Mouse (Mus musculus): ENCODE measurements at regions not wholly inside any gene's neighbourhood (a gene's known extent, or its start where the extent isn't known, plus 50 kb on each side); places are given as distances from the start of the nearest gene placed in this dataset.

DNA sequence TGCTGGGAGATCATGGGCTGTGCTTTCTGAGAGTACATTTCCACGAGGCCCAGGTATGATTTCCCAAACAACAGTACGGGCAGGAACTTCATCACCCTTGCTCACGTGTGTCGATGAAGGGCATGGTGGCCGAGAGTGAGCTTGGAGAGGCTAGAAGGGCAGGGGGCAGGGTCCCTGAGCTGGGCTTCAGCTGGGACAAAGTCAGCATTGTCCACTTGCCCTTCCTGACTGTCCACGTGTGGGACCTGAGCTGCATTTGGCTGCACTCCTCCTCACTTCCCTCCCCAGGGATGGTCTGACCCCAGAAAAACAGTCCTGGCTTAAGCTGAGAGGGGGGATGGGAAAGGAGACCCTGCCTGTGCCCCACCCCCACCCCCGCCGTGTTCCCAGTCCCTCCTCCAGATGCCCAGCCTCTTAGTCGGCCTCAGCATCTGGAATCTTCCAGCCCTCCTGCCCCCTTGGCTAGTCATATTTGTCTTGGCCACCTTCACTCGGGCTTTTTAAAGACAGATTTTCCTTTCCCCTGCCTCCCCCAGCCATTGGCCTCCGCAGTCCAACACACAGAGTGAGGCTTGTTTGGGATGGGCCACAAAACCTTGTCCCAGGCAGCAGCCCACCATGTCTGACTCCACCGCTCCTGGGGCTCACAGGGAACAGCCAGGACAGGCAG, 58.6 kb downstream of the Isg20 start:
- H3K27ac ChIP-seq (ENCODE audit: low read depth, low read length), result no peak overlapping the region
- WGBS, result 70% methylated on average over 12 of the region's 12 CpGs
- DNase-seq (ENCODE audit: low spot score), result no peak

DNA sequence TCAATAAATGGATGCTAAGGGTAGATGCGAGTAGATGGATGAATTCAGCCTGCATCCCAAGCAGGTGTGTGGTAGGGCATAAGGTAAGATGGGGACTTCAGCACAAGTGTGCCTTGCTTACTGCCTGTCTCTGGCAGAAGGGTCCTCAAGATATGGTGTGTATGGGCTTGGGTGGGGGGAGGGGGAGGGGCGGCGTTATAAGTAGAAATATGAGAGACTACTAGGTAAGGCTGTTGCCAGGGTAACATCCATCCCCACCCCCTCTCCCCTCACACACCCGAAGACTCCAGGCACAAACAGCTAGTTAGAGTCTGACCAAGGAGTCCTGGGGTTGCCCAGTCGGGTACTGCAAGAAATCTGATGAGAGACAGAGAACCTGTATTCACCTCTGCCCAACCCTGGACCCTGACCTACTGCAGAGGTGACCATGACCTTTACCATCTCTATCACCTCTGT, 63.5 kb upstream of the Acan start:
- H3K9me3 ChIP-seq (replicated peaks; ENCODE audit: control insufficient read depth, low read length), result no peaks in the 10 kb centered on the region
- DNase-seq (ENCODE audit: low spot score) (no peak), ATAC-seq (peak; percentile 57; the same call in 1 of the 2 replicates)
- H3K4me1 ChIP-seq (ENCODE audit: control insufficient read depth, insufficient read depth, low read length), result no peaks in the 10 kb centered on the region
- H3K9ac ChIP-seq (ENCODE audit: low read length), result peak overlapping the region; percentile 64; the same call in 1 of the 2 replicates
- H3K27ac ChIP-seq (ENCODE audit: low read depth, low read length), result no peak overlapping the region
- peak overlapping the region; percentile 37 for H3K4me3 ChIP-seq (ENCODE audit: low read depth, low read length)
- 30% methylated on average over 5 of the region's 5 CpGs for whole genome bisulfite sequencing
- no peaks in the 10 kb centered on the region for H3K36me3 ChIP-seq (ENCODE audit: control insufficient read depth, insufficient read depth, low read length)
- H3K4me2 ChIP-seq (ENCODE audit: low read length), result peak overlapping the region; percentile 86
- H3K27me3 ChIP-seq (replicated peaks; ENCODE audit: control insufficient read depth, insufficient read depth, low read length), result no peaks in the 10 kb centered on the region

More for the DNA sequence above, 58.6 kb downstream of the Isg20 start:
- no peaks in the 10 kb centered on the region for H3K27me3 ChIP-seq (replicated peaks; ENCODE audit: control insufficient read depth, insufficient read depth, low read length)
- H3K4me3 ChIP-seq (ENCODE audit: low read depth, low read length), result no peak overlapping the region
- no peaks in the 10 kb centered on the region for H3K4me1 ChIP-seq (ENCODE audit: control insufficient read depth, insufficient read depth, low read length)
- H3K36me3 ChIP-seq (ENCODE audit: control insufficient read depth, insufficient read depth, low read length), result no peaks in the 10 kb centered on the region
- no peak overlapping the region for H3K4me2 ChIP-seq (ENCODE audit: low read length)
- no peaks in the 10 kb centered on the region for H3K9me3 ChIP-seq (replicated peaks; ENCODE audit: control insufficient read depth, low read length)
- ATAC-seq, result no peak
- H3K9ac ChIP-seq (ENCODE audit: low read length), result no peak overlapping the region

- no peaks in the 10 kb centered on the region for H3K27me3 ChIP-seq (replicated peaks; ENCODE audit: control insufficient read depth, insufficient read depth, low read length)
- no peaks in the 10 kb centered on the region for H3K36me3 ChIP-seq (ENCODE audit: control insufficient read depth, insufficient read depth, low read length)
- H3K4me2 ChIP-seq (ENCODE audit: low read length), result peak overlapping the region; percentile 86
- no peaks in the 10 kb centered on the region for H3K4me1 ChIP-seq (ENCODE audit: control insufficient read depth, insufficient read depth, low read length)
- ATAC-seq, result peak; percentile 58; the same call in 1 of the 2 replicates
- H3K9ac ChIP-seq (ENCODE audit: low read length), result peak overlapping the region; percentile 64
- H3K4me3 ChIP-seq (ENCODE audit: low read depth, low read length), result peak overlapping the region; percentile 37
- H3K27ac ChIP-seq (ENCODE audit: low read depth, low read length), result no peak overlapping the region
- no peaks in the 10 kb centered on the region for H3K9me3 ChIP-seq (replicated peaks; ENCODE audit: control insufficient read depth, low read length)
- peak; percentile 58 for DNase-seq (ENCODE audit: low spot score)
- WGBS, result 3% methylated on average over 27 of the region's 27 CpGs
These were observed 62.8 kb upstream of the Acan start for GRCm38 (mm10) chr7:78990302-78991038.

DNA sequence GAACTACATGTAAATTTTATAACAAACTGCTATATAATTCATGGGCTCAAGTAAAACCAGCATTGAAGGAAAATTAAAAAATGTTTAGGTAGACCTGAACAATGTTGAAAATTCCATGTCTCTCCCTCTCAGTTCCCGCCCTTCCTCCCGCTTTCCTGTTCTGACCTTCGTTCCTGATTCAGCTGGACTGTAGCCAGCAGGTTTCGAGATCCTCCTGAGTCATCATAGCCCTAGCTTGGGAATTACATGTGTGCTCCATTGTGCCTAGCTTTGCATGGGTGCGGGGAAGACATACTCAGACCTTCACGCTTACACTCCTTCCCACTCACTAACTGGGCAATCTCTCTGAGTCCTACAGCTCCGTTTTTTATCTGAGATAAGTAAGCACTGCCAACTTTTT, 60.3 kb upstream of the Acan start:
- Histone ChIP-seq H3K27ac (ENCODE audit: low read depth, low read length) (no peak overlapping the region), H3K9ac (ENCODE audit: low read length) (no peak overlapping the region), H3K4me3 (ENCODE audit: low read depth, low read length) (no peak overlapping the region), H3K9me3 (replicated peaks; ENCODE audit: control insufficient read depth, low read length) (no peaks in the 10 kb centered on the region), H3K4me2 (ENCODE audit: low read length) (no peak overlapping the region), H3K4me1 (ENCODE audit: control insufficient read depth, insufficient read depth, low read length) (no peaks in the 10 kb centered on the region), H3K27me3 (replicated peaks; ENCODE audit: control insufficient read depth, insufficient read depth, low read length) (no peaks in the 10 kb centered on the region), H3K36me3 (ENCODE audit: control insufficient read depth, insufficient read depth, low read length) (no peaks in the 10 kb centered on the region)
- DNase-seq (ENCODE audit: low spot score) (no peak), ATAC-seq (no peak)
- WGBS, result 83% methylated on average over 7 of the region's 7 CpGs

DNA sequence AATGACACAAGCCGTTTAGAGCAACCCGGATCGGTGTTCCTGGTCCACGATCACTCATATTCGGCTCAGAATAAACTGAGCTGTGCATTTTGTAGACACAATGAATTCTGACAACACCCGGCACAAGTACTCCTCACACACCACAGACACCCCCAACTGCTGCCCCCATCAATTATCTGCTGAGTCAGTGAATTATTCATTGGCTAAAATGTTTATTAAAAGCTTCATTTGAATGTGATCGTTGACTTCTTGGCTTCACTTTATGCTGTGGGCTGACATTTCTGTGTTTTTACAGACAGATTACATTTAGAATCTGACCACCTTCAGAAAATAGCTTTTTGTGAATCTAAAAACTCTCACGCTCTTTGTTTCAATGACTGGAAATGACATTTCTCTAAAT, 59.1 kb upstream of the Acan start:
- 90% methylated on average over 8 of the region's 8 CpGs for WGBS
- ATAC-seq, result no peak

GRCm38 (mm10) chr7:78995034-78995433, 58.2 kb upstream of the Acan start:
- no peak for ATAC-seq
- H3K4me2 ChIP-seq (ENCODE audit: low read length), result no peak overlapping the region

More for the DNA sequence above, 59.1 kb upstream of the Acan start:
- H3K27me3 ChIP-seq (replicated peaks; ENCODE audit: control insufficient read depth, insufficient read depth, low read length), result no peaks in the 10 kb centered on the region
- H3K4me3 ChIP-seq (ENCODE audit: low read depth, low read length), result no peak overlapping the region
- no peak for DNase-seq (ENCODE audit: low spot score)
- H3K9ac ChIP-seq (ENCODE audit: low read length), result no peak overlapping the region
- no peak overlapping the region for H3K4me2 ChIP-seq (ENCODE audit: low read length)
- no peaks in the 10 kb centered on the region for H3K9me3 ChIP-seq (replicated peaks; ENCODE audit: control insufficient read depth, low read length)
- H3K27ac ChIP-seq (ENCODE audit: low read depth, low read length), result no peak overlapping the region
- H3K36me3 ChIP-seq (ENCODE audit: control insufficient read depth, insufficient read depth, low read length), result no peaks in the 10 kb centered on the region
- no peaks in the 10 kb centered on the region for H3K4me1 ChIP-seq (ENCODE audit: control insufficient read depth, insufficient read depth, low read length)

GRCm38 (mm10) chr7:78995820-78996219, 57.5 kb upstream of the Acan start:
- Histone ChIP-seq H3K4me1 (ENCODE audit: control insufficient read depth, insufficient read depth, low read length) (no peaks in the 10 kb centered on the region), H3K27ac (ENCODE audit: low read depth, low read length) (no peak overlapping the region), H3K27me3 (replicated peaks; ENCODE audit: control insufficient read depth, insufficient read depth, low read length) (no peaks in the 10 kb centered on the region), H3K9ac (ENCODE audit: low read length) (no peak overlapping the region), H3K9me3 (replicated peaks; ENCODE audit: control insufficient read depth, low read length) (no peaks in the 10 kb centered on the region), H3K4me2 (ENCODE audit: low read length) (no peak overlapping the region), H3K4me3 (ENCODE audit: low read depth, low read length) (no peak overlapping the region), H3K36me3 (ENCODE audit: control insufficient read depth, insufficient read depth, low read length) (no peaks in the 10 kb centered on the region)
- DNase-seq (ENCODE audit: low spot score), result no peak
- 86% methylated on average over 4 of the region's 4 CpGs for WGBS
- ATAC-seq, result no peak

More at GRCm38 (mm10) chr7:78995034-78995433, 58.2 kb upstream of the Acan start:
- Histone ChIP-seq H3K9ac (ENCODE audit: low read length) (no peak overlapping the region), H3K4me3 (ENCODE audit: low read depth, low read length) (no peak overlapping the region), H3K27ac (ENCODE audit: low read depth, low read length) (no peak overlapping the region), H3K36me3 (ENCODE audit: control insufficient read depth, insufficient read depth, low read length) (no peaks in the 10 kb centered on the region), H3K9me3 (replicated peaks; ENCODE audit: control insufficient read depth, low read length) (no peaks in the 10 kb centered on the region), H3K4me1 (ENCODE audit: control insufficient read depth, insufficient read depth, low read length) (no peaks in the 10 kb centered on the region), H3K27me3 (replicated peaks; ENCODE audit: control insufficient read depth, insufficient read depth, low read length) (no peaks in the 10 kb centered on the region)
- no peak for DNase-seq (ENCODE audit: low spot score)
- WGBS, result 92% methylated on average over 2 of the region's 2 CpGs
